Mouse (Mus musculus) intestine, postnatal 0 days (tissue): ENCODE measurements at regions not wholly inside any gene's neighbourhood (a gene's known extent, or its start where the extent isn't known, plus 50 kb on each side); places are given as distances from the start of the nearest gene placed in this dataset.

ENCODE experiments used
- ATAC-seq: fragments of 200-750 bp; cut with Nextera tagmentation; 2 replicates; pipeline ENCODE4 v1.8.0; 2017; ENCODE audit warnings: mild to moderate bottlenecking, moderate TSS enrichment, moderate library complexity
- H3K27ac ChIP-seq: fragments of 300-500 bp; sonication (generic); 2 replicates; pipeline ENCODE4 v1.5.1; 2014; ENCODE audit warnings: mild to moderate bottlenecking, low read depth, low read length, moderate library complexity
- H3K27me3 ChIP-seq: fragments of 300-500 bp; sonication (generic); replicated peaks from 2 replicates; pipeline ENCODE4 v1.6.1; 2014; ENCODE audit warnings: low read length, mixed read lengths; ENCODE audit not compliant: control insufficient read depth, insufficient read depth
- H3K36me3 ChIP-seq: fragments of 300-500 bp; sonication (generic); 2 replicates; pipeline ENCODE4 v1.6.1; 2014; ENCODE audit warnings: mild to moderate bottlenecking, moderate library complexity; ENCODE audit not compliant: control insufficient read depth, insufficient read depth
- H3K4me1 ChIP-seq: fragments of 300-500 bp; sonication (generic); replicated peaks from 2 replicates; pipeline ENCODE4 v1.6.1; 2014; ENCODE audit warnings: antibody characterized with exemption, low read length, mixed read lengths; ENCODE audit not compliant: control insufficient read depth, insufficient read depth
- H3K4me2 ChIP-seq: fragments of 300-500 bp; sonication (generic); replicated peaks from 2 replicates; pipeline ENCODE4 v1.6.1; 2014; ENCODE audit warnings: low read depth, mild to moderate bottlenecking, moderate library complexity
- H3K4me3 ChIP-seq: fragments of 300-500 bp; sonication (generic); 2 replicates; pipeline ENCODE4 v1.5.1; 2014; ENCODE audit warnings: low read depth, low read length
- H3K9ac ChIP-seq: fragments of 300-500 bp; sonication (generic); 2 replicates; pipeline ENCODE4 v1.6.1; 2014; ENCODE audit warnings: mild to moderate bottlenecking, low read depth, low read length
- H3K9me3 ChIP-seq: fragments of 300-500 bp; sonication (generic); 2 replicates; pipeline ENCODE4 v1.6.1; 2016; ENCODE audit warnings: mixed run types; ENCODE audit not compliant: control insufficient read depth
- CTCF ChIP-seq: sonication (generic); IDR thresholded peaks from 2 replicates; pipeline ENCODE4 v1.5.1; 2016; ENCODE audit warnings: low read depth, mild to moderate bottlenecking, control low read depth, antibody characterized with exemption, moderate library complexity
- WGBS: fragments of 180-500 bp; shearing (Covaris S2); extraction: QIAGEN DNeasy Blood & Tissue Kit; methylation state at CpG from one replicate; pipeline ENCODE4 v1.1.7; 2014; 5-methylcytosine and 5-hydroxymethylcytosine counted together

- no peaks in the 10 kb centered on the region for H3K9me3 ChIP-seq
- H3K27ac ChIP-seq = no peak overlapping the region
- no peak for ATAC-seq
- no peak overlapping the region for H3K4me2 ChIP-seq
- 87% methylated on average over 5 of the region's 5 CpGs for WGBS
- TF ChIP-seq CTCF = no peak
- H3K9ac ChIP-seq = no peak overlapping the region
- no peaks in the 10 kb centered on the region for H3K36me3 ChIP-seq
- no peak overlapping the region for H3K4me3 ChIP-seq
- H3K4me1 ChIP-seq = no peaks in the 10 kb centered on the region
- no peaks in the 10 kb centered on the region for H3K27me3 ChIP-seq
Measured at GRCm38 (mm10) chr17:52468464-52468863, 134.0 kb upstream of the Kcnh8 start.

DNA sequence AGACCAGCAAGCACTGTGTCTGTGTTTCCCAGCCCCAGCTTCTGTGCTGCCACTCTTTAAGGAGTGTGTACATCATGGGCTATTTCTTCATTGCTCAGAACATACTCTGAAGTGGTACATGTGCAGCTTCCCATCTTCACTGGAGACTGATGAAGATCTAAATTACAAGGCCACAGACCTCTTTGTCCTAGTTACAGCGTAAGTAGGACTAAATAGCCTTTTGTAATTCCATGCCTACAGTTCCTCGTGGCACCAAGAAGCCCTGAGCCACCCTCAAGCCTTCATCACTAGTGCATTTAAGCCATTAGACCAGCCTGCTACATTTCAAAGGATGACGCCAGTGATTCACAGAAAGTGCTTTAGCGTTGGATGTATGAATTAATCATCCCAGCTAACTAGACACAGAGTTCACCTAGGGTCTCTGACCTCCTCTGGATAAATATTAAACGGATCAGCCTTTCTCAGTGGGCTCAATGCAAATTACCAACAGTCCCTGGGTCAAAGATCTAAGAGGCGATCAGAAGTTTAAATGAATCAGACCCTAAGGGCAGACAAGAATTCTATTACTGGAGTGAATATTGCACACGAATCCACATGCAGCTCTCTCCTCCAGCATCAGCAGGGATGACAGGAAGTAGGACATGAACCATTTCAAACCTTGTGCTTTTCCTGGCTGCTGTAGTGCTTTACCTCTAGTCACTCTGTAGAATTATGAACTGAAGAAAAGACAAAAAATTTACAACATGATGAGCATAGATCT lies 123.0 kb upstream of the Kcnh8 start:
- H3K4me2 ChIP-seq = no peak overlapping the region
- no peak overlapping the region for H3K27ac ChIP-seq
- TF ChIP-seq CTCF = no peak
- WGBS = 51% methylated on average over 7 of the region's 7 CpGs
- H3K27me3 ChIP-seq = no peaks in the 10 kb centered on the region
- no peaks in the 10 kb centered on the region for H3K9me3 ChIP-seq
- H3K36me3 ChIP-seq = no peaks in the 10 kb centered on the region
- H3K9ac ChIP-seq = no peak overlapping the region
- no peaks in the 10 kb centered on the region for H3K4me1 ChIP-seq
- ATAC-seq = no peak
- no peak overlapping the region for H3K4me3 ChIP-seq

GRCm38 (mm10) chr17:52480087-52480638 lies 122.3 kb upstream of the Kcnh8 start:
- Histone ChIP-seq H3K27me3 (no peaks in the 10 kb centered on the region), H3K4me2 (no peak overlapping the region), H3K4me1 (no peaks in the 10 kb centered on the region), H3K36me3 (no peaks in the 10 kb centered on the region), H3K4me3 (no peak overlapping the region), H3K9ac (no peak overlapping the region), H3K27ac (no peak overlapping the region), H3K9me3 (no peaks in the 10 kb centered on the region)
- no peak for ATAC-seq
- WGBS = 56% methylated on average over 5 of the region's 5 CpGs
- TF ChIP-seq CTCF = no peak

- TF ChIP-seq CTCF = no peak
- Histone ChIP-seq H3K27me3 (no peaks in the 10 kb centered on the region), H3K4me2 (no peak overlapping the region), H3K9me3 (no peaks in the 10 kb centered on the region), H3K4me3 (no peak overlapping the region), H3K9ac (no peak overlapping the region), H3K27ac (no peak overlapping the region), H3K36me3 (no peaks in the 10 kb centered on the region), H3K4me1 (no peaks in the 10 kb centered on the region)
- 72% methylated on average over 3 of the region's 3 CpGs for WGBS
- no peak for ATAC-seq
Measured at GRCm38 (mm10) chr17:52506760-52507159, 95.7 kb upstream of the Kcnh8 start.

DNA sequence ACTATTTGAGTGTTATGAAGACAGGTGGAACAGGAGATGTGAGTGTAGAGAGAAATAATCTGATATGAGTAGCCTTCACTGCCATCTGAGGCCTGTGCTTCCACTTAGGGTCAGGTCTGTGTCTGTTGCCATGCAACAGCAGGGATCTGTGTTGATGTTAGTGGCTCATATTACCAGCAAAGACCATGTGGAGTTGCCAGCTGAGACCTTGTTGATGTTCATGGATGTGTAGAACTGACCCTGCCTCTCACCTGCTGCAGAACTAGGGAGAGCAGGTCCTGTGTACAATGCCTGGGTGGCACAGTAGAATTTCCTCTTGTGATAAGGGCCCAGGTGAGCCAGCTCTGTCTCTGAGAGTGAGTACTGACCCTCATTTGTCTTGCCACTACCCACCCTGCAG lies 72.2 kb upstream of the Kcnh8 start:
- H3K9ac ChIP-seq = no peak overlapping the region
- no peak for TF ChIP-seq CTCF
- H3K36me3 ChIP-seq = no peaks in the 10 kb centered on the region
- H3K4me2 ChIP-seq = no peak overlapping the region
- H3K27ac ChIP-seq = no peak overlapping the region
- no peaks in the 10 kb centered on the region for H3K4me1 ChIP-seq
- H3K9me3 ChIP-seq = no peaks in the 10 kb centered on the region
- H3K27me3 ChIP-seq = no peaks in the 10 kb centered on the region
- ATAC-seq = no peak
- no peak overlapping the region for H3K4me3 ChIP-seq
